Mouse (Mus musculus): Measurements from ENCODE around the gene Bag6.
A peak's percentile ranks its signal among the peaks of the same experiment; 100 is the strongest.
"Not testable (repeated sequence)": the region's sequence is repeated elsewhere in the genome, so short reads cannot be mapped to it uniquely, and the experiment has no call there.

Gene Bag6

DNA sequence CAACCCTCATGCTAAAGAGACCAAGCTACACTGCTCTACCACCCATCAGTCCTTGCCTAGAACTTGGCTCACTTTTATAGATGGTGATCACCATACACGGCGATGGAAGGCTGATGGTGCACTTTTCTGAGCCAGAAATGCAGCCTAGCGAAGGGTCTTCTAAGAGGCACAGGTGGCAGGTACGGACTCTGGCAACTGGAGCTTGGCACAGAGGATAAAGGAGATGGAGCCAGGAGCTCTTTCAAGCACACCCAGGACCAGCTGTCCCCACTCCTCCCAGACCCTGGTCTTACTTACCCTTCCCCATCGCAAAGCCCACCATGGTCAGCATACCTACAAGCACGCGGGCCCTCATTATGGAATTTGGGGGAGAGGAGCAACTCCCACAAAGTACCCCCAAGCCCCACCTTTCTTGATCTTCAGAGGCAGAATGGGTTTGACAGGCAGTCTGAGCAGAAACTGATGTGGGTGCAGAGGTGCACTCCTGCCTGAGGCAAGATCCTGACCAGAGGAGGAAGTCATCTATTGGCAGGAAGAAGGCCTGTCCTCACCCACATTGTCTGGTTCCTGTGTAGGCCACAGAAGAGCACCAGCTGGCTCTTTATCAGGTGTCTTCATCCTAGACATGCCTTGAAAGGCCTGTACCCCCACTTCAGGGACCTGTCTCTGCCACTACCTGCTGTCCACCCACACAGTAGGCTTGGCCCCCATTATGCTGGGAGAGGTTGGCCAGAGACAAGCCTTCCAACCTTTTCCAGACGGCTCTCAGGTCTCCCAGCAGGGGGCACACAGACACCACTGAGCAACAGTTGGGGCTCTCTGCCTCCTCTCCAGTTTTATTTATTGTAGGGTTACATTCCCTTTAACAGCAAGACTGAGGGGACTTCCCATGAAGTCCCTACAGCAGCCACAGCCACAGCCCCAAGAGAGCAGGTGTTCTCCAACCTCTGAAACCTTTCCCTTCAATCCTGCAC is 19.6 kb upstream of the Bag6 start, which contains the start of gene Ly6g5b:
Gene Ly6g5b, minus strand, starts transcription at position 383 of the 974 bp plus-strand sequence.
- peak; percentile 77 for DNase-seq

DNA sequence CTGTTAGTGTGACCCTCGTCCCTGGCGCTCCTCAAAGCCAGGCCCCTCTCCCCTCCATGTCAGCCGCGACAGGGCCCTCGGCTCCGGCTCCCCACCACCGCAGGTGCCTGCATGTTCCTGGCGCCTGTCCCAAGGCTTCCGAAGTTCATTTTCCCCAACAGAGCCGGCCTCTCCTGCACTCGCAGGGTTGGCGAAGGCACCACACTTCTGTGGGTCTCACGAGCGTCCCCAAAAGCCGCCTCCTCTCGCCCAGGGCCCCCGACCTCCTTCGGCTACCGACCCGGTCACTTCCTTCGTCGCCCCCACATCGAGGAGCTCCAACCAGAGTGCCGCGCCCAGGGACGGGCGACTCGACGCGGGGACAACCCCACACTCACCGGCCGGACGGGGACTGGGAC is 14.2 kb upstream of the Bag6 start:
- DNase-seq = no peak

DNA sequence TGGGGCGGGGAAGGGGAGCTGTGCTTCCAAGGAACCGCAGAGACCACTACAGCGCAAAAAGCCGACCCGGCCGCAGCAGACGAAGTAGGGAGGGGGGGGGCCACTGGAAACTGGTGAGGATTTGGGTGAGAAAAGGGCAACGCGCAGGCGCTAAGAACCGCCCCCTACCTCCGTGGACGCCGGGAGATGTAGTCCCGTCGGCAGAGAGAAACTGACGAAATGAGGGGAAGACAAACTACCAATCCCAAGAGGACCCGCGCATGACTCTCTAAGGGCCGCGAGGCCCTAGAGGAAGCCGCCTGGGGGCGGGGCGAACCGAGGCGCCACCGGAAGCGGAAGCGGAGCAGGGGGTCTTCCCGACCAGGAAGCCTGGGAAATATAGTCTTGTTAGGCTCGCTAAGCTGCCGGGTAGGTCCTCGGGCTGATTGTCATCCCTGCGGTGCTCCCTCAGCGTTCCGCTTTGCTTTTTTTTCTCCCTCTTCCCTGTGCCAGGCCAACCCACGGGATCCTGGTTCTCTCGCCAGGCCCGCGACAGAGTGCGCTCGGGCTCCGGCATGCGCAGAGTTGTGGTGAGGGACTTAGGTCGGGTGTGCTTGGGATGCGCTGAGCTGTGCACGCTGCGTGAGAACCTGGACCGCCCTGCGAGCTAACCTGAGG is 13.7 kb upstream of the Bag6 start, which contains the start of gene Gpank1:
Gene Gpank1, plus strand, starts transcription at position 313 of the 657 bp plus-strand sequence.
- DNase-seq = peak; percentile 98

DNA sequence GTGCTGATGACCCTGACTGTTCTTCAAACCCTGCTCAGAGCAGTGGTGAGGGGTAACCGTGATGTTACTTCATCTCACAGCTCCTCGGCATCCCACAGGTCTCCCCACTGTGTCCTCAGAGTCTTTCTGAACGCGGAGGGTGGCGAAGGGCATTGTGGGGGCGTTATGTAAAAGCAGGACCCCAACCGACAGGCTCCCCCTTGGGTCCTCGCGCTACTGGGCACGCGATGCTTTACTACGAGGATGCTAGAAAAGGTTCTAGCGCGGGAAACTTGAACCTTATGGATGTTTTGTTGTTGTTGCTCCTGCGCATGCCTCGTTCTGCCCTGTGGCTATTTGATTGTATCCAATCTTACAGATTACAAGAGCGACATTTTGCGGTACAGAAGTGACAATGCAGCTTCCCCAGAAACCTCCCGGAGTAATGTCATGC is 13.1 kb upstream of the Bag6 start, which contains the start of gene Csnk2b:
Gene Csnk2b, minus strand, starts transcription at position 183 of the 433 bp plus-strand sequence.
- peak; percentile 67 for DNase-seq

DNA sequence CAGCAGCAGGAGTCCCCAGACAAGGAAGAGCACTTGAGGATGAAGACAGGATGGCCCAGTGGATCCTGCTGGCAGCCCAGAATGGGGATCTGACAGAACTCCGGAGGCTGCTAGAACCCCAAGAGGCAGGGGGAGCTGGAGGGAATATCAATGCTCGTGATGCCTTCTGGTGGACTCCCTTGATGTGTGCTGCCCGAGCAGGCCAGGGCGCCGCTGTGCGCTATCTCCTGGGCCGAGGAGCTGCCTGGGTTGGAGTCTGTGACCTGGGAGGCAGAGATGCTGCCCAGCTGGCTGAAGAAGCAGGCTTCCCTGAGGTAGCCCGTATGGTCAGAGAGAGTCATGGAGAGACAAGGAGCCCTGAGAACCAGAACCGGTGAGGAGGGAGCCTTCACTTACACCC is 11.7 kb upstream of the Bag6 start:
- DNase-seq = not testable (repeated sequence)

DNA sequence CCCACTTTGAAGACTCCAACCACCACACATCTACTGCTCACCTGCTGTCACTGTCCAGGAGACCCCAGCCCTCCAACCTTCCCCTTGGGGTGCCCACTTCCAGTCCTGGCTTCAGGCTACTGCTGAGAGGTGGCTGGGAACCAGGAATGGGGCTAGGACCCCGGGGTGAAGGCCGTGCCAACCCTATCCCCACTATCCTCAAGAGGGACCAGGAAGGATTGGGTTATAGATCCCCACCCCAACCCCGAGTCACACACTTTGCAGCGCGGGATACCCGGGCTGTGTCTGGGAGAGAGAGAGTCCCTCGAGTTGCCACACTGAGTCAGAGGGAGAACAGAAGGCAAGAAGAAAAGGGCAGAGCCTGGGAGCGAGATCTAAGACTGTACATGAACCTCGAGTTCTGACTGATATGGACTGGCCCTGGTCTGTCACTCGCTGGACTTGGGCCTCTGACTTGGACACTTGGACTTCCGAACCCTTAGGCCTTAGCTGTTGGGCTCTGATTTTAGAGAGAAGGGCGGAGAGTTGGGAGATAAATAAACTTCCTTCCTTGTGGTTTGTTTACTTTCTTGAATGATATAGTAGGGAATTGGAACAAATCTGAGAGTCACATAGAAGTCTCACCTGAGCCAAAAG is 10.6 kb upstream of the Bag6 start:
- DNase-seq = not testable (repeated sequence)

DNA sequence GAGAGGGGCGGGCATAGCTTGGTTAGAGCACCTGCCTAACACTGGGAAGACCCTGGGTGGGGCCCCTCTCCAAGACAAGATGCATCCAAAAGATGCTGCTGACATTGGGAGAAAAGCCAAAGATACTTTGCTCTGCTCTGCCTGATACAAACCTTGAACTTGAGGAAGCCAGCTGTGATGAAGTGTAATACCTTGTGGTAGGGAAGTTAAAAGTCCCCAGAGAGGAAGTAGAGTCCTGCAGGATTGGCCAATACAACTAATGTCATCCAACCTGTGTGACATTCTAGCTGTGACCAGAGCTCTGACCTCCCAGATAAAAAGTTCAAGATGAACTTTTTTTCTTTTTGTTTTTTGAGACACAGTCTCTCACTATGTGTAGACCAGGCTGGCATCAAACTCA is 9.9 kb upstream of the Bag6 start:
- DNase-seq = no peak

DNA sequence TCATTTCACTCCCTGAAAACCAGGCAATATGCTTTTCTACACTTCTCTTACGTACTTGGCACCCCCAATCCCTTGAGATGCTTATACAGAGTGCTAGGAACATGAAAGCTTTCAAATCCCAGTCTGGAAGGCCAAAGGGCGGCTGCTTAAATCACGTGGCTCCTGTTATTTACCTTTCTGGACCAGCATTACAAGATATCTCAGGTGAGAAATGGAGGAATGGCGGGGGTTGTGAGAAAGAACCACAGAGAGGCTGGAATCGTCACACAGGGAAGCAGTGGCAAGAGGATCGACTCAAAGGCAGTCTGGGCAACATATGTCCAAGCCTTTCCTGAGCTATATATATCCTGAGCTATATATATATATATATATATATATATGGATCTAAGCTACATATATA is 9.4 kb upstream of the Bag6 start:
- DNase-seq = no peak

DNA sequence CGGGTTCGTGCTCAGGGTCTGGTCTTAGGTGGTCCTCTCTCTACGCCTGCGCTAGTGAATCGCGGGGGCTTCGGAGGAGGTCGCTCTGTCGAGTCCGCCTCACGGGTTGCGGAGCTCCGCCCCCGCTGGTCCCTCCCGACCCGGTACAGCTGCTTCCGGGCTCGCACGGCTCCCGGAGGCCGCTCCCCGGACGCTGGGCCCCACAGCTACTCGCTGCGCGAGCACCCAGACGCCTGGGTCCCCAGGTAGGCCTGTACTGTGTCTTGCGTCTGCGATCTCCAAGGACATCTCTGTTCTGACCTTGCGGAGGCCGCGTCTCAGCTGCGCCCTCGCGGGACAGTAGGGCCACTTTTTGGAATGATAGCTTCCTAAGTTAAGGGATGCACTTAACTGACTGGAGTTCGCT is 8.8 kb upstream of the Bag6 start, which contains the start of gene D17H6S53E:
Gene D17H6S53E, plus strand, starts transcription at position 168 of the 406 bp plus-strand sequence.
- peak; percentile 89 for DNase-seq

DNA sequence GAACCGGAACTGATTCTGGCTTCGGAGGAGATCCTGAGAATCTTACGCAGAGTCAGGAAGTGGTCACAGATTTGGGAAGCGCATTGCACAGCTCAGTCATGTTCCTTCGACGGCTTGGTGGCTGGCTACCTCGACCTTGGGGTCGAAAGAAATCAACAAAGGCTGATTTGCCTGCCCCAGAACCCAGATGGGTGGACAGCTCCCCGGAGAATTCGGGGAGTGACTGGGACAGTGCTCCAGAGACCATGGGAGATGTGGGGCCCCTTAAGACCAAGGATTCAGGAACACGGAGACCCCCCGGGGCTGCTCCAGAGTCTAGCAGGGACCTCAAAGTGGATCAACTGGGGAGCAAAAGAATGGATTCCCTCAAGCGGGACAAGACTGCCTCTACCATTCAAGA is 8.0 kb upstream of the Bag6 start:
- no peak for DNase-seq

DNA sequence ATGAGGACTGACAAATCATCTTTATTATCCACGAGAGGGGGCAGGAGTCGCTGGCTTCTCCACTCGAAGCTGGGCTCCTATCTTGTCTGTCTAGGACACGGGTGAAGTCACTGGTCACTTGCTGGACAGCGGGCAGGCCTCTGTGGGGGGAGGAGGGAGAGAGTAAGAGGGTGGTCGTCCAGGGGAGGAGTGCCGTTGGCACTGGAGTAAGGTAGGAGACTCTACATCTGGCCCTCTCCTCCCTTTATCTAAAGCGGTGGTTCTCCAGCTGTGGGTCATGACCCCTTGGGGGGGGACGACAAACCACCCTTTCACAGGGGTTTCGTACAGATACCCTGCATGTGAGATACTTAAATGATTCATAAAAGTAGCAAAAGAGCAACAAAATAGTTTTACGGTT is 6.0 kb upstream of the Bag6 start:
- DNase-seq = no peak

DNA sequence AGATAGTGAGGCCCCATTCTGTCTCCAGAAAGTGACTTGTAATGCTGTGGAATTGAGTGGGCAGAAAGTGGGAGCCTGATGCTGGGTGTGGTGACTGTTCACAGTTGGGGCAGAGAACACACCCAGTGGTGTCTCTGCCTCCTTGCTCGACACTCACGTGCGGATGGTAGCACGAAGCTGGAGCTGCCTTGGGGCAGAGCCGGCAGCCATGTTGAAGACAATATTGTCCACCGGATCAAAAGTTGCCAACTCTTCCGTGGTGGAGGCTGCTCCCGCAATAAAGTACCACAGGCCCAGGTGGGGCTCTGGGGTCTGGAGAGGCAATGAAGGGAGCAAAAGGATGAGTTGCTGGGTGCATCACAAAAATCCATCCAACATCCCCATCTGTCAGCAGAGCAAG is 3.9 kb upstream of the Bag6 start:
- no peak for DNase-seq

DNA sequence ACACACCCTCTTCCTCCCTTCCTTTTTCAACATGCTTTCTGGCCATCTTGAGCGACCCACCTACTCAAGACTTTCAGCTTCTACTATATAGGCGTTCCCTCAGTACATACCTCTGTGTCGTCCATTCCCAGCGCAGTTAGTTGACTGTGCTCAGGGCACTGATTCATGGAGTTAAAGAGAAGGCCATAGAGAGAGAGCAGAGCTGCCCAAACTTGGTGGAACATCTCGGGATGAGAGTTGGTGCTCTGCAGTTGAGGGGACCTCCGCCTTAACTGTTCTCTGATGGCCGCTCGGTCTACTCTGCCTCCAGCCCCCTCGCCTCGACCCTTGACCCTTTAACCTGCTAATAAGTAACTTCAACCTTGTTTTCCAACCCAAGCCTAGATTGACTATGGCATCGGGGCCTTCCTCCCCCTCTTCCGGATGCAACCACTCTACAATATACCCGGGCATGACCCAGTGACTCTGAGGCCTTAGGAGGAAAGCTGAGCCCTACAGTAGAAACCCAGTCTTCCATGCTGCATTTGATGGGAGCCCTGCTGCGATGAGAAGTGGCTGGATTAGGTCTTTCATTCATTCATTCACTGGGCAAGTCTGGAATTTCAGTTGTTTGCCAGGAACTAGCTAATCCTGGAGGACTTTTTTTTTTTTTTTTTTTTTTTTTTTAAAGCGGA is 3.3 kb upstream of the Bag6 start, which contains the start of gene Apom:
Gene Apom, minus strand, starts transcription at position 551 of the 674 bp plus-strand sequence.
- DNase-seq = no peak

DNA sequence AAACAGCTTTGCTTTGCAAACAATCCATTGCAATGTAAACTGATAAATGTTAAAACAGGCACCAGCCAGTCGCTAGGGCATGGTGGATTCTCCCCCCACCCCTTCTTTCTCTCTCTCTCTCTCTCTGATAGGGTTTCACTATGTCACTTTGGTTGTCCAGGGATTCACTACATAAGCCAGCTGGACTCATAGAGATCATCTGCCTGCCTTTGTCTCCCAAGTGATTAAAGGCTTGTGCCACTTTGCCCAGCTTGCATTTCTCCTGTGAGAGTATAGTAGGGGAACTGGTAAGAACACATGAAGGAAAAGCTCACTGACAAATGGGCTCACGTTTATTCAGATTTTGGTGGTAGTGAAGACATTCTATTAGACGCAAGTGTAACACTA is 2.8 kb upstream of the Bag6 start:
- no peak for DNase-seq

DNA sequence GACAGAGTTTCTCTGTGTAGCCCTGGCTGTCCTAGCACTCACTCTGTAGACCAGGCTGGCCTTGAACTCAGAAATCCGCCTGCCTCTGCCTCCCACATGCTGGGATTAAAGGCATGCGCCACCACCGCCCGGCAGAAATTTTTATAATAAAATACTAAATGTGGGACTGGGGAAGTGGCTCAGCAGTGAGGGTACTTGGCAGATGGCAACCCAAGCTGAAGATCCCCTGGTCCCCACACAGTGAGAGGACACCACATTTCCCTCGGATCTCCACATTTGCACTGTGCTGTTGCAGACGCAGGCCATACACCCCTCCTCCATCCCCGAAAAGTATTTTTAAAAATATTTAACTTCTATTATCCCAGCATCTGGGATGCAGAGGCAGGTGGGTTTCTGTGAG is 1.5 kb upstream of the Bag6 start:
- DNase-seq = no peak

DNA sequence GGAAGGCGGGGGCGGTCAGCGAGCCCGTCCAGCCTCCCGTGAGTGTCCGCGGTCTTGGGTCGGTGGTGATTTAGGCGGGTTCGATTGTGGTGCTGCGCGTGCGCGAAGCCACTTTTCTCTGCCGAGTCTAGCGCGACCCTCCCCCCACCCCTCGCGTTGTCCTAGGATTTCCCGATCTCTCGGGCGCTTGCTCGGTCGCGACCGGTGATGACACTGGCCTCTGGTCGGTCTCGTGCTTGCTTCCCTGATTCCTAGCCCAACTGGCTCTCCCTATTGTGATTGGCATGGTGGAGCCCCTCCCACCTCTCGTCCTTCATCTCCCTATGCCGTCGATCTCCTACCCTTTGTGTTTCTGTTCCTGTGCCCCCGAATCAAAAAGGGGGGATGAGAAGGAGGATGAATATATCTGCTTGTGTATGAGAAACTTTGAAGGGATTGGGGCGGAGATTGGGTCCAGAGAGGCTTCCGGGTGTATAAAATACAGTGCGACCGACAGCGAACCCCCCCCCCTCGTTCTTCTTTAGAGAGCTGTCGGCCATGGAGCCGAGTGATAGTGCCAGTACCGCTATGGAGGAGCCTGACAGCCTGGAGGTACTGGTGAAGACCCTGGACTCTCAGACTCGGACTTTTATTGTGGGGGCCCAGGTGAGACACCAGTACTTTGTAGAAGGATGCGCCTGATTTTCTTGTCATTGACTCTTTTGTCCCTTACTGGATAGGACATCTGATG is 778 bp downstream of the Bag6 start:
- DNase-seq = no peak

DNA sequence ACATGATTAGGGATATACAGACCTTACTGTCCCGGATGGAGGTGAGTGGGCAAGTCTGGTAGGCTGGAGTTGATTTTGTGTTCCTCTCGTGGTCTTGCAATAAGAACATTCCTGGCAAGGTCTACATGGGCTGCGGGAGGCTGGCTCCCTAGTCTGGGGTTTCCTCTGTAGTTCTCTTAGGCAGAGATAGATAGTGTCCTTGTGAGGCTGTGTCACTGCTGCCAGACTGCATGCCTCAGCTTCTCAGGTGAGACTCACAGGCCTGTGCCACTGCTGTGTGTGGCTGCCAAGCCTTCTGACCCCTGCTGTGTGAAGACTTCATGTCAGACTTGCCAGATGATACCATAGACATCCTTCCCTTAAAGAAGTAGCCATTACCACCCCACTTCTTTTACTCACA is 4.3 kb downstream of the Bag6 start:
- DNase-seq = no peak

DNA sequence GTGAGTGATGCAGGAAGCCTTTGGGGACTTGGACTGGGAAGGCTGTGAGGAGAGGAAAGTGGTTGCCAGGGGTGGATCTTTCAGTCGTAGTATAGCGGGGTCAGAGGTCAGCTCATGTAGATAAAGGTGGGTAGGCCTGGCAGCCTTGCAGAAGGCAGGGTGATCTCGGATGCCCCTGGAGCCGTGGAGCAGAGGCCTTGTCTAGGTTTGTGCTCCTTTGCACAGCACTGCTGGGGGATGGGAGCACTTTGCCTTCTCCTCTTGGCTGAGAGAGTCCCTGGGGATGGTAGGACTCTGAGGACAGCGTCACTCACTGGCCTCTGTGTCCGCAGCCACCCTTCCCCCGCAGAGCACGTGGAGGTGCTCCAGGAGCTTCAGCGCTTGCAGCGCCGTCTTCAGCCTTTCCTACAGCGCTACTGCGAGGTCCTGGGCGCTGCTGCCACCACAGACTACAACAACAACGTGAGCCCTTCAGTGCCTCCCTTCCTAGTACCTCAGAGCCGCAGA is 5.6 kb downstream of the Bag6 start:
- DNase-seq = no peak

DNA sequence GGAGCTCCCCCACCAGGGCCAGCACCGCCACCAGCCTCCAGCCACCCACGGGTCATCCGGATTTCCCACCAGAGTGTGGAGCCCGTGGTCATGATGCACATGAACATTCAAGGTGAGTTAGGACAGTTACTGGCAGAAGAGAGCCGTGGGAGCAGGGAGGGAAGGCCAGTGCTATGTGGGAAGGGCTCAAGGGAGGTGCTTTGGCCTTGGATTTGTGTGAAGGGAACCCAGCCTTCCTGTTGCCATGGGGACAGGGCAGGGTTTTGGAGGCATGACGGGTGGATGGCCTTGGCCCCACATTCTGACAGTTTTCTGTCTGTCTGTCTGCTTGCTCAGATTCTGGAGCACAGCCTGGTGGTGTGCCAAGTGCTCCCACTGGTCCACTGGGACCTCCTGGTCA is 7.0 kb downstream of the Bag6 start:
- DNase-seq = no peak

DNA sequence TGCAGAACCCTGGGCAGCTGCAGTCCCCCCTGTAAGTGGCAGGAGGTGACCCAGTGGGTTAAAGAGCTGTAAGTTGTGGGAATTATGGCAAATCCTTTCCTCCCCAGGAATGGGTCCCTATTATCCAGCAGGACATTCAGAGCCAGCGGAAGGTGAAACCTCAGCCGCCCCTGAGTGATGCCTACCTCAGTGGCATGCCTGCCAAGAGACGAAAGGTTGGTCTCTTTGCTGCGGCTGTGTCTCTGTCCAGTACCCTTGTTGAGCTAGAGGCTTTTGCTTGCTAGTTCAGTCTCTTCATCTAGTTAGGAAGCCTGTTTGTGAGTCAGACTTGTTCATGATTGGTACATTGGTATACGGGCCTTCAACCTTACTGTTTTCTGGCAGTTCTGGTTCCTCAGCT is 11.2 kb downstream of the Bag6 start:
- DNase-seq = no peak

DNA sequence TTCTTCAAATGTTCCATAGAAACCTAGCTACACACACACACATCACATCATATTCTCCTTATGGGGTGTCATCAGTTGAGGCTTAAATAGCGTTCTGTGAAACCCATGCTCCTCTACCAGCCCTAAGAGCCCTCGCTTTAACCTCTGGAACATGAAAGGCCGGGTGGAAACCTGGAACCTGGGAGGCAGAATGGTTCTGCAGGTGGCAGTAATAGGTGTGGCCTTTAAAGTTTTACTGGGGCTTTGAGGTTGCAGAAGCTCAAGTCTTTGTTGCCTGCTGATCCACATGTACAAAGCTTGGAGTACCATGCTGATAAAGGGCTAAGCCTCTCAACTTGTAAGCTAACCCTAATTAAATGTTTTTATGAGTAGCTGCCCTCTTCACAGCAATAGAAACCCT is 12.4 kb downstream of the Bag6 start:
- no peak for DNase-seq
